Mouse (Mus musculus) lung, embryonic 15.5 days (tissue): ENCODE results near the gene Ift57. TPM values are rescaled to one million over a fixed set of nuclear protein-coding genes. Genes with fewer than 3 reads are reported as not detected.

Experiments
- ATAC-seq: fragments of 200-750 bp; cut with Nextera tagmentation; 2 replicates; pipeline ENCODE4 v1.8.0; 2017; ENCODE audit warnings: moderate number of reproducible peaks, borderline replicate concordance; ENCODE audit not compliant: low FRiP score, low TSS enrichment; ENCODE audit errors: extremely low read depth
- H3K27ac ChIP-seq: fragments of 300-500 bp; sonication (generic); 2 replicates; pipeline ENCODE4 v1.5.1; 2015; ENCODE audit warnings: moderate library complexity, mild to moderate bottlenecking, inconsistent platforms
- H3K27me3 ChIP-seq: fragments of 300-500 bp; sonication (generic); 2 replicates; pipeline ENCODE4 v1.6.1; 2015; ENCODE audit warnings: inconsistent platforms
- H3K36me3 ChIP-seq: fragments of 300-500 bp; sonication (generic); 2 replicates; pipeline ENCODE4 v1.6.1; 2015; ENCODE audit warnings: inconsistent platforms
- H3K4me1 ChIP-seq: fragments of 300-500 bp; sonication (generic); 2 replicates; pipeline ENCODE4 v1.6.1; 2015; ENCODE audit warnings: inconsistent platforms
- H3K4me2 ChIP-seq: fragments of 300-500 bp; sonication (generic); 2 replicates; pipeline ENCODE4 v1.6.1; 2015; ENCODE audit warnings: inconsistent platforms, mild to moderate bottlenecking, moderate library complexity
- H3K4me3 ChIP-seq: fragments of 300-500 bp; sonication (generic); 2 replicates; pipeline ENCODE4 v1.5.1; 2015; ENCODE audit warnings: mild to moderate bottlenecking, inconsistent platforms
- H3K9ac ChIP-seq: fragments of 300-500 bp; sonication (generic); 2 replicates; pipeline ENCODE4 v1.6.1; 2015; ENCODE audit warnings: inconsistent platforms
- H3K9me3 ChIP-seq: fragments of 300-500 bp; sonication (generic); 2 replicates; pipeline ENCODE4 v1.6.1; 2016; ENCODE audit warnings: inconsistent platforms
- WGBS: fragments of 180-500 bp; shearing (Covaris S2); methylation state at CpG from one replicate; pipeline ENCODE4 v1.1.7; 2015; 5-methylcytosine and 5-hydroxymethylcytosine counted together
- polyA plus RNA-seq: library from polyadenylated mRNA; unstranded; fragments of >200 nt; fragmentation: Nextera tagmentation; extraction: Ambion mirVana; gene quantifications from 2 replicates; pipeline ENCODE4 v1.2.1, GENCODE M21; 2015

Gene Ift57
- polyA plus RNA-seq, 1 experiment from 2014 or later: 31.4 TPM

GRCm38 (mm10) chr16:49798790-49799189, 99.8 kb downstream of the Ift57 start:
- no peaks in the 10 kb centered on the region for H3K9me3 ChIP-seq
- ATAC-seq: no peak

DNA sequence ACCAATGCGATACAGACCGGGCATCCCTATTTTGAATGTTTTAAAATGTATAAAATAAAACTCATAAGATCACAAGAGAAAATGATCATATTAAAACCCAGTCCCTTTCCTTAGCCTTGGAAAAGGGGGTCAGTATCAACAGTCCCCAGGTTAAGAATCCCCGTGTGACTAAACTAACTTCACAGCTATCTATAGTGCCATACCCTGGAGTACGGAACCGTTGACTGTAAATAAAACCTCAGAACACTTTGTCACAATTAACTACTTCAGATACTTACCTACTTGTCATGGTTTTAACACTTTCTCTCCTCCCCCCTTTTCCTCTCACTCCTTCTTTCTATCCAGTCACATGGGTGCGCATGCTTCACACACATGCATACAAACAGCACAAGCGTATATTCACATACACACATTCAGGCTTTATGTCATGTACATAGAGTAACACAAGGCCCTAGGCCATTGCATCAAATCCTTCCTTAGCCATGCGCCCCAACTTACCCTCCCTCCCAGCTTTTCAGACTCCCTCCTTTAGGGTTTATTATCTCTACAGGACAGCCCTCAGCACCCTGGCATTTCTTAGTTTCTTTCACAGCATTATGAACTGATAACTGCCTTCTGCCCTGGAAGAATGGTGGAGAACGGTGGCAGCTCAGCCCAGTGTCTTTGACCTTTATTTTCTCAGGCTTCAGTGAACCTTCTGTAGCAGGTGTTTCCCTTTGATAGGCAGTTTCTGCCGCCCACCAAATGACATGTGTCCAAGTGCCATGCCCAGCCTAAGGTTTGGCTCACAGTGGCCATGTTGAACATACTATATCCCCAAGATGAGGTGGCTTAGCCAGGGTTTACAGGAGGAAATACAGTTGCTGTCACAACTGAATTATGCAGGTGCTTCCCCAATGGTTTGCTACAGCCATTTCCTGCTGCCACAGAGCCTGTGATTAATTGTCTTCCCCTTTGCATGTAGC, 100.8 kb downstream of the Ift57 start, which contains the start of gene Cd47:
Gene Cd47, plus strand, starts transcription at position 937 of the 965 bp plus-strand sequence.
- Histone ChIP-seq H3K27ac (peak within 1 kb of the TSS; percentile 43), H3K4me3 (no peak within 1 kb of the TSS), H3K36me3 (no peaks in the 10 kb centered on the region), H3K9me3 (no peaks in the 10 kb centered on the region), H3K27me3 (no peaks in the 10 kb centered on the region), H3K9ac (no peak within 1 kb of the TSS), H3K4me2 (no peak within 1 kb of the TSS), H3K4me1 (peaks cover 21% of the 10 kb centered on the region)
- ATAC-seq: peak; percentile 45; the same call in 1 of the 2 replicates
- WGBS: 71% methylated on average over 10 of the region's 10 CpGs

More at GRCm38 (mm10) chr16:49798790-49799189, 99.8 kb downstream of the Ift57 start:
- no peak overlapping the region for H3K4me2 ChIP-seq
- no peak overlapping the region for H3K4me3 ChIP-seq
- no peaks in the 10 kb centered on the region for H3K36me3 ChIP-seq
- 68% methylated on average over 6 of the region's 6 CpGs for WGBS
- peak overlapping the region; percentile 64 for H3K27ac ChIP-seq
- peaks cover 13% of the 10 kb centered on the region for H3K4me1 ChIP-seq
- H3K9ac ChIP-seq: no peak overlapping the region
- H3K27me3 ChIP-seq: no peaks in the 10 kb centered on the region

- Histone ChIP-seq H3K4me1 (peaks cover 21% of the 10 kb centered on the region), H3K4me2 (no peak overlapping the region), H3K27me3 (no peaks in the 10 kb centered on the region), H3K9ac (no peak overlapping the region), H3K4me3 (no peak overlapping the region), H3K9me3 (no peaks in the 10 kb centered on the region), H3K36me3 (no peaks in the 10 kb centered on the region), H3K27ac (peak overlapping the region; percentile 29; the same call in 1 of the 2 replicates)
- ATAC-seq: 0 out of 2 replicates have a peak, but pooled peaks have one; percentile 9
- WGBS: 54% methylated on average over 5 of the region's 5 CpGs
These were observed 102.0 kb downstream of the Ift57 start for GRCm38 (mm10) chr16:49800996-49801395.

- Histone ChIP-seq H3K4me3 (no peak overlapping the region), H3K36me3 (no peaks in the 10 kb centered on the region), H3K27ac (no peak overlapping the region), H3K4me1 (peaks cover 21% of the 10 kb centered on the region), H3K27me3 (no peaks in the 10 kb centered on the region), H3K9ac (no peak overlapping the region), H3K9me3 (no peaks in the 10 kb centered on the region), H3K4me2 (no peak overlapping the region)
- WGBS: 31% methylated on average over 5 of the region's 5 CpGs
- ATAC-seq: peak; percentile 43; the same call in 1 of the 2 replicates
These were observed 102.4 kb downstream of the Ift57 start for GRCm38 (mm10) chr16:49801399-49801798.

DNA sequence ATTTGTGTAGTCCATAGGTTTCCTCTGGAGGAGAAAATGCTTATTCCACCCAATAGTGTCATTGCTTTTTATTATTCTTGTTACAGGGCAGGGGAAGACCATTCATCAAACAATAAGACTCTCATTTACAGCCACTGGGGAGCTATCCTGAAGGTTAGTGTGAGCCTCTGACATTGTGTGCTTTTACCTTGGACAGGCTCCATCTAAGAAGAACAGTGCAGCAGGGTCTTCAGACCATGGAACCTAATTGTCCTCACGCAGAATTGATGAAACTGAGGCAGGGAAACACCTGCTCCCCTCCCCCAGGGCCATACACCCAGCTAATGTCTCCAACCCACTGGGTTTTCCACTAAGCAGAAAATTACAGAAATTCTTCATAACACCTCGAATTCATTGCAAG, 104.0 kb downstream of the Ift57 start:
- H3K36me3 ChIP-seq: no peaks in the 10 kb centered on the region
- no peaks in the 10 kb centered on the region for H3K27me3 ChIP-seq
- H3K4me2 ChIP-seq: no peak overlapping the region
- no peak overlapping the region for H3K4me3 ChIP-seq
- H3K4me1 ChIP-seq: peaks cover 22% of the 10 kb centered on the region
- 87% methylated on average over 2 of the region's 2 CpGs for WGBS
- no peaks in the 10 kb centered on the region for H3K9me3 ChIP-seq
- no peak for ATAC-seq
- no peak overlapping the region for H3K27ac ChIP-seq
- H3K9ac ChIP-seq: no peak overlapping the region

GRCm38 (mm10) chr16:49803932-49804461, 105.0 kb downstream of the Ift57 start:
- H3K4me1 ChIP-seq: peaks cover 27% of the 10 kb centered on the region
- ATAC-seq: peak; percentile 16; the same call in 1 of the 2 replicates
- H3K9me3 ChIP-seq: no peaks in the 10 kb centered on the region
- WGBS: 8% methylated on average over 12 of the region's 12 CpGs
- H3K4me3 ChIP-seq: peak overlapping the region; percentile 20
- H3K27me3 ChIP-seq: no peaks in the 10 kb centered on the region
- 0 out of 2 replicates have a peak overlapping the region, but pooled peaks have one; percentile 2 for H3K9ac ChIP-seq
- no peaks in the 10 kb centered on the region for H3K36me3 ChIP-seq
- no peak overlapping the region for H3K27ac ChIP-seq
- peak overlapping the region; percentile 56 for H3K4me2 ChIP-seq

GRCm38 (mm10) chr16:49806920-49807319, 107.9 kb downstream of the Ift57 start:
- H3K27me3 ChIP-seq: no peaks in the 10 kb centered on the region
- H3K4me1 ChIP-seq: peaks cover 16% of the 10 kb centered on the region
- no peak overlapping the region for H3K4me2 ChIP-seq
- no peaks in the 10 kb centered on the region for H3K36me3 ChIP-seq
- 84% methylated on average over 10 of the region's 10 CpGs for WGBS
- no peaks in the 10 kb centered on the region for H3K9me3 ChIP-seq
- H3K27ac ChIP-seq: no peak overlapping the region
- H3K4me3 ChIP-seq: no peak overlapping the region
- H3K9ac ChIP-seq: no peak overlapping the region
- no peak for ATAC-seq

DNA sequence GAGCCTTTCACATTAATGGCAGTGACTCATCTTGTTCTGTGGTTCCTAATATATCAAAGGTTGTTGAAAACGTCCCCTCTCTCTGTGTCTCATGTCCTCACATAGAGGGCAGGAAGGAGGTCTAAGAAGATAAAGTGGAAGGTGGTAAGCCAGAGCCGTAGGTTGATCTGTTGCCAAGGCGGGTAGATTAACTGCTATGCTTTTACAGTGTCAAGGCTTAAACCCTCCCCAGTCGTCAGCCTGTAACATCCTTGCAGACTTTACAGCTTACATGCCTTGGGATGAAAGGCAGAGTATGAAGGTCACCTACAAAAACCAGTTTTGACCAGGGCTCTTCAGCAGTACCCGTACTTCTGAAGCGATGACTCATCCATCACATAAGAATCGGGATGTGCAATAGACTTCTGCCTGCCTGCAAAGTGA, 108.4 kb downstream of the Ift57 start:
- Histone ChIP-seq H3K4me3 (no peak overlapping the region), H3K27me3 (no peaks in the 10 kb centered on the region), H3K27ac (no peak overlapping the region), H3K9me3 (no peaks in the 10 kb centered on the region), H3K36me3 (no peaks in the 10 kb centered on the region), H3K4me1 (peaks cover 16% of the 10 kb centered on the region), H3K4me2 (no peak overlapping the region), H3K9ac (no peak overlapping the region)
- ATAC-seq: no peak
- WGBS: 52% methylated on average over 7 of the region's 7 CpGs

DNA sequence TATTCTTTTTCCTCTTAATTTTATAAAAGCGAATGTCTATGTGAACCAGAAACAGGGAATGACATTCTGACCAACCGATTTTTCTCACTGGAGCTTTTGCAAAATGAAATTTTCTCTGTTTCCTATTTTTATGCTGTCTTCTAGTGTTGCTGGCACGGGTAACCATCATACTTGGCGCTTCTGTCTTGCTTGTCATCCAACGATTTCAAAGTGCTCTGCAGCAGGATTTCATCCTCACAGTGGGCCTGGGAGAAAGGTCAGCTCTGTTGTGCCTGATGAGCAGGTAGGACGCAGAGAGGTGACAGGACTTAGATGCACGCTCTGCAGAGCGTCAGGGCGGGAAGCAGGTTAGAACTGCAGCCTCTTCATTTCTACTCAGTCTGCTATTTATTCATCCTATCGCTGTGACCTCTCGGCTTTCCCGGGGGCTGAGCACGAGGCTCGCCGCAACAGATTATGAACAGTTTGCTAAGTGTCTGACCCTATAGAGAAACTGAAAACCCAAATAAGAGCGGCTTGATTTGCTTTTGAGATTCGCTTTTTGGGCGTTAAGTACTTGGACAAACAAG, 108.9 kb downstream of the Ift57 start:
- no peak overlapping the region for H3K27ac ChIP-seq
- 57% methylated on average over 18 of the region's 18 CpGs for WGBS
- no peak overlapping the region for H3K4me3 ChIP-seq
- no peaks in the 10 kb centered on the region for H3K9me3 ChIP-seq
- no peaks in the 10 kb centered on the region for H3K27me3 ChIP-seq
- H3K4me2 ChIP-seq: peak overlapping the region; percentile 17
- H3K36me3 ChIP-seq: no peaks in the 10 kb centered on the region
- H3K9ac ChIP-seq: no peak overlapping the region
- ATAC-seq: no peak
- H3K4me1 ChIP-seq: peaks cover 16% of the 10 kb centered on the region

GRCm38 (mm10) chr16:49811897-49812296, 112.9 kb downstream of the Ift57 start:
- Histone ChIP-seq H3K4me2 (no peak overlapping the region), H3K9me3 (no peaks in the 10 kb centered on the region), H3K4me1 (peaks cover 6% of the 10 kb centered on the region), H3K36me3 (no peaks in the 10 kb centered on the region), H3K4me3 (no peak overlapping the region), H3K27ac (no peak overlapping the region), H3K27me3 (no peaks in the 10 kb centered on the region), H3K9ac (no peak overlapping the region)
- no peak for ATAC-seq
- WGBS: 50% methylated on average over 2 of the region's 2 CpGs

DNA sequence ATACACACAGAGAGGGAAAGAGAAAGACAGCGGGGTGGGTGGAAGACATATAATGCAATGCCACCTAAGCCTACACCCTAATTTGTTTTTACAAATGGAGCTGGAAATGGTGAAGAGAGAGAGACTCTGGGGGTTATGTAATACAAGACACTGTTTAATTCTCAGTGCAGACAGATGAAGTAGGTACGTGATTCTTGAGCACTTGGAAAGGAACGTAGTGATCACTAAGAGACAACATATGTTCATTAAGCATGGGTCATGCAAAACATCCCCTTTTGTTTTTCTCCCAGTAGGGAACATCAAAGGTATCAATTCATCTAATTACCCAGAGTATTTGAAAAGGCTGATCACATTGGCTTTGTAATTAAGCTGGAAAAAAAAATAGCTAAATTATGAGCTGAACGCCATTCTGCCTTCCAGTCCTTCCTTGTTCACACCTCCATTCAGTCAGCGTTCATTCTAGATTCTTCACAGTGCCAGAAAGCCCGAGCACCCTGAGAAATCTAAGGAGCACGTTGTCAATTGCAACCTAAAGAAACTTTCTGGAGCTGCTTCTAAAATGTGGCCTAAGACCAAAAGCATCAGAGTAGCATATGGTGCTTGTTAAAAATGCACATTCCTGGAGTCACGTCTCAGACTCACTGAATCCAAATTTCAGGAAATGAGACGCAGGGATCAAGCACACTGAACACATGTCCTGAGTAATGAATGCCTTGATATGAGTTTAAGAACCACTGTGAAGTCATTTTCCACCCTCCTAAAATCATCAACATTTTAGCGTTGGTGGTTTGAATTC, 114.0 kb downstream of the Ift57 start:
- Histone ChIP-seq H3K36me3 (no peaks in the 10 kb centered on the region), H3K9me3 (no peaks in the 10 kb centered on the region), H3K9ac (no peak overlapping the region), H3K4me1 (peaks cover 4% of the 10 kb centered on the region), H3K27ac (no peak overlapping the region), H3K4me2 (no peak overlapping the region), H3K4me3 (no peak overlapping the region), H3K27me3 (no peaks in the 10 kb centered on the region)
- ATAC-seq: no peak
- 57% methylated on average over 10 of the region's 10 CpGs for WGBS
